32 mouse cellular contexts compared by ENCODE assay signal in the genomic region with DNA sequence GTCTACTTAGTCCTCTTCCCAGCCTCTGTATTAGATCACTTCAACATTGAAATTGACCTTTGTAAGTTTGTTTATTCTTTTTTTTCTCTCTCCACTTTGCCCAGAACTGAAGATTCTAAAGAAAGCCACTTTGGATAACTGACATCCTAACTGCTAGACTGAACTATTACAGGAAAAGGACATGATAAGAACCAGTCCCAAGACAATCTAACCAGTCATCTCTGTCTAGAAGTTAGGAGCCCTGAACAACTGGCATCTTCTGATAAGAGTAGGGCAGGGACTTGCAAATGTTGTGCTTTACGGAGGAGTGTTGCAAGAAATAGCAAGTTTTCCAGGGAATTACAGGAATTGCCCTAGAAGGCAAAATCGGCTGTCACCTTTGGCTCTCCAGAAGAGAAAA. TPM values are rescaled to one million over a fixed set of nuclear protein-coding genes. Genes with fewer than 3 reads are reported as not detected.
DNase-seq lines count a peak whose midpoint lies in the region; ATAC-seq and TF ChIP-seq lines count a peak whose summit lies in the region.
"Had no signal": no experiment of that assay in that cellular context is flagged by ENCODE, and none has a peak within 500 bp of the region (broad histone marks: within the 10 kb centered on the region; RNA-seq: fewer than 3 reads in every experiment).

No protein-coding gene starts in this region.

- no peaks in the 10 kb centered on the region for H3K27me3 ChIP-seq in G1E (ENCODE audit: insufficient read depth, low read length)
- no peaks in the 10 kb centered on the region for H3K27me3 ChIP-seq in liver, embryonic 13.5 days
- H3K27me3 ChIP-seq: embryonic facial prominence, embryonic 13.5 days; forebrain, embryonic 13.5 days; heart, embryonic 12.5 days; heart, embryonic 15.5 days; hindbrain, embryonic 13.5 days had no signal

- H3K4me2 ChIP-seq in liver, embryonic 13.5 days, result no peak overlapping the region; the same call in 1 of the 2 replicates
- H3K4me2 ChIP-seq: embryonic facial prominence, embryonic 13.5 days; forebrain, embryonic 13.5 days; heart, embryonic 12.5 days; heart, embryonic 15.5 days; hindbrain, embryonic 13.5 days had no signal

- ATAC-seq in G1E (ENCODE audit: extremely low read depth, insufficient number of reproducible peaks, low FRiP score, poor library complexity, severe bottlenecking), result peak; percentile 34; the same call in 1 of the 2 replicates
- ATAC-seq in liver, embryonic 13.5 days (ENCODE audit: low read depth), result peak; percentile 80
- ATAC-seq in megakaryocyte progenitor cell, adult 5-6 weeks (replicated peaks; ENCODE audit: poor library complexity), result peak; percentile 63; the same call in 1 of the 2 replicates
- ATAC-seq in erythroid progenitor cell, adult 5-6 weeks (replicated peaks; ENCODE audit: low FRiP score, poor library complexity, severe bottlenecking), result no peak
- ATAC-seq: forebrain, embryonic 13.5 days; forebrain, postnatal 0 days; hindbrain, embryonic 16.5 days had no signal

- DNase-seq in G1E (ENCODE audit: low spot score), result no peak
- DNase-seq in c-Kit-positive CD71-positive TER-119-positive erythroid progenitor cells, embryonic 14.5 days (ENCODE audit: low spot score), result peak; percentile 18
- peak; percentile 4 for DNase-seq in liver, embryonic 13.5 days
- no peak for DNase-seq in left cerebral cortex, adult 9 months (ENCODE audit: low spot score in 2 of 2)
- DNase-seq in right cerebral cortex, postnatal 4 days, result no peak
- DNase-seq: adrenal gland, postnatal 10 days; adrenal gland, postnatal 36 days; B cell, adult 2 months; cerebellum, adult 11 months; cerebellum, adult 2 months; cerebellum, adult 9-11 months; cerebellum, postnatal 25 days; embryo, embryonic 11 days; forebrain, postnatal 0 days; gastrocnemius, adult 2 months; gastrocnemius, postnatal 14 days; heart, adult 11 months; heart, postnatal 10 days; heart, postnatal 36 days had no signal

- no peaks in the 10 kb centered on the region for H3K9me3 ChIP-seq in G1E (replicated peaks)
- no peaks in the 10 kb centered on the region for H3K9me3 ChIP-seq in liver, embryonic 13.5 days (replicated peaks)
- H3K9me3 ChIP-seq: heart, embryonic 15.5 days; hindbrain, embryonic 13.5 days had no signal

- H3K27ac ChIP-seq in liver, embryonic 13.5 days, result no peak overlapping the region
- H3K27ac ChIP-seq: embryonic facial prominence, embryonic 10.5 days; embryonic facial prominence, embryonic 13.5 days; forebrain, embryonic 10.5 days; forebrain, embryonic 13.5 days; gastrocnemius, adult 2 months; heart, embryonic 15.5 days; hindbrain, embryonic 10.5 days; hindbrain, embryonic 13.5 days had no signal

- TF ChIP-seq CTCF in G1E (IDR thresholded peaks at IDR 0.05; ENCODE audit: low read depth, low read length), result no peak

- H3K36me3 ChIP-seq in G1E (replicated peaks), result no peaks in the 10 kb centered on the region
- no peaks in the 10 kb centered on the region for H3K36me3 ChIP-seq in liver, embryonic 13.5 days
- H3K36me3 ChIP-seq: embryonic facial prominence, embryonic 10.5 days; embryonic facial prominence, embryonic 13.5 days; forebrain, embryonic 10.5 days; heart, embryonic 12.5 days; heart, embryonic 15.5 days; hindbrain, embryonic 10.5 days; hindbrain, embryonic 13.5 days had no signal

- no peak overlapping the region for H3K9ac ChIP-seq in liver, embryonic 13.5 days
- H3K9ac ChIP-seq: embryonic facial prominence, embryonic 13.5 days; forebrain, embryonic 13.5 days; forebrain, postnatal 0 days; heart, embryonic 12.5 days; heart, embryonic 15.5 days; hindbrain, embryonic 13.5 days had no signal

- no peaks in the 10 kb centered on the region for H3K4me1 ChIP-seq in G1E (ENCODE audit: insufficient read depth, low read depth, low read length)
- peaks cover 17% of the 10 kb centered on the region for H3K4me1 ChIP-seq in liver, embryonic 13.5 days (replicated peaks)
- H3K4me1 ChIP-seq: embryonic facial prominence, embryonic 10.5 days; embryonic facial prominence, embryonic 13.5 days; forebrain, embryonic 10.5 days; forebrain, embryonic 13.5 days; heart, embryonic 12.5 days; heart, embryonic 15.5 days; hindbrain, embryonic 10.5 days; hindbrain, embryonic 13.5 days had no signal

- H3K4me3 ChIP-seq in G1E (ENCODE audit: low read depth, low read length), result no peak overlapping the region
- no peak overlapping the region for H3K4me3 ChIP-seq in liver, embryonic 13.5 days (replicated peaks)
- H3K4me3 ChIP-seq: embryonic facial prominence, embryonic 10.5 days; embryonic facial prominence, embryonic 13.5 days; erythroblast, embryonic 14.5 days; forebrain, embryonic 10.5 days; forebrain, embryonic 13.5 days; gastrocnemius, adult 2 months; heart, embryonic 12.5 days; heart, embryonic 15.5 days; hindbrain, embryonic 10.5 days; hindbrain, embryonic 13.5 days had no signal

- 25% methylated on average over 2 of the region's 2 CpGs for WGBS in liver, embryonic 13.5 days (ENCODE audit: insufficient replicate concordance)

RNA-seq across cellular contexts. Expression of a gene that starts 53.5 kb away (rescaled TPM):
- total RNA-seq in G1E (2014; fragmentation: Nextera tagmentation) (not detected in 2 replicates), G1E (2017) (0.38 TPM in 1 of 2 replicates, not detected in the other)
- polyA plus RNA-seq in G1E (2012), result 0.04 TPM in 1 of 2 replicates, not detected in the other
- polyA plus RNA-seq in liver, embryonic 13.5 days (2015; fragmentation: Nextera tagmentation; extraction: Ambion mirVana), result 0.31 and 0.35 TPM in 2 replicates
- not detected in 2 replicates for total RNA-seq in megakaryocyte progenitor cell, adult 5-6 weeks (2015)
- total RNA-seq in megakaryocyte progenitor cell, adult 5-6 weeks (2017), result 0.30 TPM in 1 of 2 replicates, not detected in the other
- total RNA-seq in erythroid progenitor cell, adult 5-6 weeks (2015; ENCODE audit: low replicate concordance), result 15.1 and 19.8 TPM in 2 replicates
- 6.4 TPM in 1 of 2 replicates, not detected in the other for total RNA-seq in erythroid progenitor cell, adult 5-6 weeks (2017; ENCODE audit: low replicate concordance)
- total RNA-seq: CH12.LX; forebrain, postnatal 0 days had no signal
- polyA plus RNA-seq: embryonic facial prominence, embryonic 10.5 days; embryonic facial prominence, embryonic 13.5 days; erythroblast, embryonic 14.5 days; forebrain, embryonic 10.5 days; forebrain, embryonic 13.5 days; heart, embryonic 12.5 days; heart, embryonic 15.5 days; hindbrain, embryonic 10.5 days; hindbrain, embryonic 13.5 days had no signal

Comparison
In these comparisons a context has a peak if more than half of its experiments do, and no peak if none do; other contexts are left out.
1. DNase-seq: peak in c-Kit-positive CD71-positive TER-119-positive erythroid progenitor cells, embryonic 14.5 days (single experiment) and liver, embryonic 13.5 days (single experiment); none in G1E (single experiment), left cerebral cortex, adult 9 months (0 of 2) and right cerebral cortex, postnatal 4 days (single experiment).